Mouse (Mus musculus): ENCODE data around the gene Ctbp2. TPM values are rescaled to one million over a fixed set of nuclear protein-coding genes. Genes with fewer than 3 reads are reported as not detected.

Gene Ctbp2
- total RNA-seq, 2 experiments from 2014 or later, result 26.4 to 27.3 TPM

GRCm38 (mm10) chr7:133089621-133090260 is 34.4 kb downstream of the Ctbp2 start:
- no peak for DNase-seq (ENCODE audit: low spot score in 2 of 2)

- DNase-seq (ENCODE audit: low spot score in 2 of 2), result peak; percentile 50 to 65
Measured at GRCm38 (mm10) chr7:133088830-133089261, 35.3 kb downstream of the Ctbp2 start.

GRCm38 (mm10) chr7:133088411-133088810 is 35.7 kb downstream of the Ctbp2 start:
- no peak for DNase-seq (ENCODE audit: low spot score in 2 of 2)

GRCm38 (mm10) chr7:133085408-133085807 is 38.7 kb downstream of the Ctbp2 start:
- no peak for DNase-seq (ENCODE audit: low spot score in 2 of 2)

- no peak for DNase-seq (ENCODE audit: low spot score in 2 of 2)
Measured at GRCm38 (mm10) chr7:133083936-133084614, 40.1 kb downstream of the Ctbp2 start.

GRCm38 (mm10) chr7:133078929-133079328 is 45.2 kb downstream of the Ctbp2 start:
- DNase-seq (ENCODE audit: low spot score in 2 of 2), result no peak

- DNase-seq (ENCODE audit: low spot score in 2 of 2), result no peak
Measured at GRCm38 (mm10) chr7:133074462-133075133, 49.6 kb downstream of the Ctbp2 start.

GRCm38 (mm10) chr7:133073147-133073651 is 51.0 kb downstream of the Ctbp2 start:
- no peak for DNase-seq (ENCODE audit: low spot score in 2 of 2)

GRCm38 (mm10) chr7:133072535-133072934 is 51.6 kb downstream of the Ctbp2 start:
- no peak for DNase-seq (ENCODE audit: low spot score in 2 of 2)

- DNase-seq (ENCODE audit: low spot score in 2 of 2), result no peak
Measured at GRCm38 (mm10) chr7:133067321-133067841, 56.8 kb downstream of the Ctbp2 start.

GRCm38 (mm10) chr7:133066776-133067175 is 57.4 kb downstream of the Ctbp2 start:
- peak; percentile 47 to 65 for DNase-seq (ENCODE audit: low spot score in 2 of 2)

- DNase-seq (ENCODE audit: low spot score in 2 of 2), result no peak
Measured at GRCm38 (mm10) chr7:133062055-133062454, 62.1 kb downstream of the Ctbp2 start.

GRCm38 (mm10) chr7:133060170-133060569 is 64.0 kb downstream of the Ctbp2 start:
- DNase-seq (ENCODE audit: low spot score in 2 of 2), result no peak

- no peak for DNase-seq (ENCODE audit: low spot score in 2 of 2)
Measured at GRCm38 (mm10) chr7:133059517-133060104, 64.5 kb downstream of the Ctbp2 start.

- no peak for DNase-seq (ENCODE audit: low spot score in 2 of 2)
Measured at GRCm38 (mm10) chr7:133059150-133059509, 65.0 kb downstream of the Ctbp2 start.

- DNase-seq (ENCODE audit: low spot score in 2 of 2), result no peak
Measured at GRCm38 (mm10) chr7:133058496-133059149, 65.5 kb downstream of the Ctbp2 start.

GRCm38 (mm10) chr7:133056924-133057323 is 67.2 kb downstream of the Ctbp2 start:
- no peak for DNase-seq (ENCODE audit: low spot score in 2 of 2)

GRCm38 (mm10) chr7:133054486-133054885 is 69.7 kb downstream of the Ctbp2 start:
- DNase-seq (ENCODE audit: low spot score in 2 of 2), result no peak

- no peak for DNase-seq (ENCODE audit: low spot score in 2 of 2)
Measured at GRCm38 (mm10) chr7:133053757-133054156, 70.4 kb downstream of the Ctbp2 start.

GRCm38 (mm10) chr7:133052819-133053218 is 71.3 kb downstream of the Ctbp2 start:
- DNase-seq (ENCODE audit: low spot score in 2 of 2), result no peak

GRCm38 (mm10) chr7:133050681-133051080 is 73.5 kb downstream of the Ctbp2 start:
- no peak for DNase-seq (ENCODE audit: low spot score in 2 of 2)

Data from left cerebral cortex, adult 18-20 months (tissue).